Mouse (Mus musculus) kidney, adult 11 months (tissue): ENCODE measurements around the gene Stag1.

Experiments used
- DNase-seq: peaks from one replicate; pipeline ENCODE4 v3.0.0; 2022

Stag1 gene

DNA sequence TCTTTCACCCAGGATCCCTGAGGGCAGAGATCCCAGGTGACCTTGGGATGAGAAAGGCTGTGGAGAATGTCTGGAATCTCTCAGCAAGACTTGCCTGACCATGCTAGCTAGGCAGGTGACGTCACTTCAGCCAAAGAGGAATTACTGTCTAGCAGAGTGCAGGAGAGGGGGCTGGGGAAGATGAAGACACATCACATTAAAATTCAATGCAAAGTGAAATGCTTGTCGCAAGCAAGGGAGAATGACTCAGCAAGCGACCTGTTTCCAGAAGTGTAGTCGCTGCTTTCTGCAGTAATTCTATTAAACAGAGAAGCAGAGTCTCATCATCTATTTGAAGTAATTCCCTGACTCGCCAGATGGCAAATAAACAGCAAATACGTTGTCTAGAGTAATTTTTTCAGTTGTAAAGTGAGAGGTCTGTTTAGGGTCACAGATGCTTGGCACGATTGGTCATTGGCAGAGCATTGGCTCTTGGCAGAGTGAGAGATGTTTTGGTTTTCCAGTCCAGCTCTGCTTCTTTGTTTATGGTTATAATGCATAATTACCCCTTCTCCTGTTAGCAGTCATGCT, 8.5 kb downstream of the Stag1 start:
- peak; percentile 20 for DNase-seq

DNA sequence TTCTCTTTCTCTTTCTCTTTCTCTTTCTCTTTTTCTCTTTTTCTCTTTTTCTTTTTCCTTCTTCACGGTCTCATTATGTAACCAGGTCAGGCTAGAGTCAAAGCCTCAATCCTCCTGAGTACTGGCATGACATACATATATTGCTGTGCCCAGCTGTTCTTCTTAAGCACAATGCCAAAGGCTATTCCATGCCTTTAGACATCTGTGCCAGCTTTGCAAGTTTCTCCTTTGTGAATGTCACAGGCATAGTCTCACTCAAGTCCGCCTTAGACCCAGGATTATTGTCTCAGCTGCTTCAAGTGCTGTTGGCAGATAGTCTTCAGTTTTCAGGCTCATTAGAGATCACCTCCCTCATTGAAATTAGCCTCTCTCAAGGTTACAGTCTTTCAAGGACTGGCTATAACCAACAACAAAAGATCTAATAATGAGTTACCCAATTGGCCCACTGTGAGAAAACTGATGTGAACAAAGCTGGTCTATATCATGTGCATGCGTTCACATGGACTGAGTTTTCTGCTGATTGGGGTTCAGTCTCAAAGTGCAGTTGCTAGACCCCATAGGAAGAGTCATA, 16.0 kb downstream of the Stag1 start:
- DNase-seq: no peak

DNA sequence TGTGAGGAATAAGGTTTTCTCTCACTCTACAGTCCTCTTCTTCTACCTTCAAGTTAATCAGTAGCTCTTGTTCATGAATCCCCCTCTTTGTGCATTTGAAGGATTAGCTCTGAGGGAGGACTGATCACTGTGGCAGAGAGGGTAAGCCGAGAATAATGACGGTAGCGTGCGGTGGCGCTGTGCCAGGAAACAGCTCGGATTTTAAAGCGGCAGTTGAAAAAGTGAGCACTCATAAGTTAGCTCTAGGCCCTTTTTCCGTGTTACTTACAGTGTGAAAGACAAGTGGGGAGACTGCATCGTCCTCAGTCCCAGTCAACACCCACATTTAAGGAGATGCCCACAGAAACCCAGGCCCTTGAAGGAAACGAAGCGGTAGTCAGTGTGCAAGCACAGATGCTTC, 19.3 kb downstream of the Stag1 start:
- DNase-seq: peak; percentile 13

DNA sequence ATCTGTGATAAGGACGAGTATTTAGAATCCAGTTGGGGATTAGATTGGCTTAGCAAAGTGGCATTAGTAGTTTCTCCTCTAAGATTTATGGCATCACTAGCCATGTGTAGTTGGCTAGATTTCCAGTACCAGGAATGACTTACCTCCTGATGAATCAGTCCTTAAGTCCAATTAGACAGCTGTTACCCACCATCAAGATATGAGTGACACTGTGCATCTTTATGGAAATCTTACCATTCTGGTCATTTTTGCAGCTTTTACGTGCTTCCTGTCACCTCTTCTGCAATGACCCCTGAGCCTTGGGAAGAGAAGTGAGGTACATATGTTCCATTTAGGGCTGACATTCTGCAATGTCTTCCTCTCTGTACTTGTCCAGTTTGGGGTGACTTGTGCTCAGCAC, 28.7 kb downstream of the Stag1 start:
- DNase-seq: no peak

DNA sequence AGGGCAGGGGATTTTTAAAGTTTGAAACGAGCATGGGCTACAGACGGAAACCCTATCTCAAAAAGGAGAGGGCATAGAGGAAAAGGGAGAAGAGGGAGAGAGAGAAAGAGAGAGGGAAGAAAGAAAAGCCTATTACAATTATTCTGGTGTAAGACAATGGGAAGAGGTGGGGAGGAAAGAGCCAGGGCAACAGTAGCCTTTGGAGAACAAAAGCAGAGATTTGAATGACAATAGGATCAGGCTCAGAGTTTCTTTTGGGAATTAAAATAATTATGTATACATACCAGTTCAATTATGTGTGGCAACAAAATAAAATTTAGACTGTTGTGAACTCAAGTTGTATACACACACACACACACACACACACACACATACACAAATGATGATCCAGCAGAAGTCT, 43.2 kb downstream of the Stag1 start:
- no peak for DNase-seq

DNA sequence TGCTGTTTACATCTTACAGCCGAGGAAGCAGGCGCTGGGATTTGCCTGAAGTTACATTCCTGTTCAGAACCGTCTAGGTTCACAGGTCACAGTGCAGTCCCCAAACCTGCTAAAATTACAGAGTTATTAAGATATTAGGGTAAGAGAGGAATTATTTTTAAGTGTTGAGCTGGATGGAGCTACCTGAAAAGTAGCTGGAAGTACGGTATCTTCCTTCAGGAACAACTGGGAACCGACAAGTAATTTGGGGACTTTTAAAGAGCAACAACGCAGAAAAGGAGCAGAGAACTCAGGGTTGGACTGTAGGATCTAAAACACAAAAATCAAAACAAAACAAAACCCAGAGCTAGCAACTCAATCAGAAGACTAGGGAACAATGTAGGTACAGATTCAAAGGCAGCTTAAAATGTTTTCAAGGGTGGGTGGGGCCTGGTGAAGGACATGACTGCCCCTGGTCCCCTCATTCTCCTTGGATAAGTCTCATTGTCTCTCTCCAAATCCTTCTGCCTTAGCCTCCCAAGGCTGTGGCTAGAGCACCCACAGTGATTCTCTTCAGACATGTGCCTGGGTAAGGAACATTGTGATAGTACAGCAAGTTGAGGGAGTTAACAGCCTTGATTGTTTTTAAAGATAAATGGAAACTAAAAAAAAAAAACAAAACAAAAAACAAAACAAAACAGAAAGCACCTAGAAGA, 43.9 kb downstream of the Stag1 start:
- DNase-seq: no peak

DNA sequence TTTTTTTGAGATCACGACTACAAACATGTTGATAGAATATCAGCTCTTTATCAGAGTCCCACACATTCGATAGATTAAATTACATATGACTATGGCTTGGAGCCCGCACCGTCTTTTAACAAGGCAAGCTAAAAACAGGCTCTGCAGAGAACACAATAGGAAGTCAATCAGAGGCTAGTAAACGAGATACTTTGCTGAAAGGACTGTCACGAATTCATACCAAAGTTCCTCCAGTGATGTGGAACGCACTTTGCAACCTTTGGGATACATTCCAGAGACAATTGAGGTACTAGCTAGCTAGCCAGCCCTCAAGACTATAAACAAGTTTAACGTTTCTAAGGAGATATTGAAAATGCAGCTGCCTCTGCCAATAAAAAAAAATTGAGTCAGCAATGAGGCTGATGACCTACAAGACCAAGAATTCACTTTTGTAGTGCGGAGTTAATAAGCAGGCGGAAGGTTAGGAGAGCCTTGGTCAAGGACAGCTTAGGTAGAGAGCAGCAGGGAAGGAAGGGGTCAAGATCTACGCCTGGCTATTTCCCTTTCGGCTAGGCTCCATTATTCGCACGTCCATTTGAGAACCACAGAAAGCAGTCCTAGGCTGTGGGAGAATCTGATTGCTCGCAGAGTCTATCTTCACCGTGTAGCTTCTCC, 44.7 kb downstream of the Stag1 start:
- DNase-seq: peak; percentile 79

DNA sequence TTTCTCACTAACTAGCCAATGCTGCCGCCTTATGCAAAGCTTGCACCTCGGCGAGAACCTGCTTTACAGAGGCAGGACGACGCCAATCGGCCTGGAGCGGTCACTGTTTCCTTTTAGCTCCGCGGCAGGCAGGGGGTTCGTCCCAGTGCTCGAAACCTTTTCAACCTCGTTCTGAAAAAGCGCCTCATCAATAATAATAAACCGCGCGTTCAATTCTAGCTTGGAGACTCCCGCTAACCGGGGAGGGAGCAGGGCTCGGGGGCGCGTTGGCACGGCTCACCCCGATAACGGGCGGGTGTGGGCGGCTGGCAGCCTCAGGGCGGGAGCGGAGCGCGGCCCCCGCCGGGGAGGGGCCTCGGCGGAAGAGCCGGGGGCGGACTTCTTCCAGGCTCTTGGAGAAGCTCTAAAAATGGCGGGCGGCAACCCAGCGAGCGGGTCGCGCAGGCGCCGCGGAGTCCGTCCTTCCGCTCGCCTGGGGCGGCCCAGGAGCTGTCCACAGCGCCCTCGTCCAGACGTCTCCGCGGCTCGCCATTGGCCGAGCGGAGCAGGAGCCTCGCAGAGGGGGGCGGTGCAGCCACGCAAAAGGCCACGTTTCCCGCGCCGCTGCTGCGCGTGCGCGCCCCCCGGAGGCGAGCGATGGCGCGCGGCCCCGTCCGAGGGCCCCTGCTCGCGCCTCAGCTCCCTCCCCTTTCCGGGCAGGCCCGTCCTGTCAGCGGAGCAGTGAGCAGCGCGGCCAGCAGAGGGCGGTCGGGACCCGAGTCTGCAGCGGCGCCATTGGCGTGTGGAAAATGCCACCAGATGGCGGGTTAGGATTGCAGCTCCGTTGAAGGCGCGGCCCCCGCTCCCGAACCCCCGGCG, 45.5 kb downstream of the Stag1 start:
- peak; percentile 99 for DNase-seq

DNA sequence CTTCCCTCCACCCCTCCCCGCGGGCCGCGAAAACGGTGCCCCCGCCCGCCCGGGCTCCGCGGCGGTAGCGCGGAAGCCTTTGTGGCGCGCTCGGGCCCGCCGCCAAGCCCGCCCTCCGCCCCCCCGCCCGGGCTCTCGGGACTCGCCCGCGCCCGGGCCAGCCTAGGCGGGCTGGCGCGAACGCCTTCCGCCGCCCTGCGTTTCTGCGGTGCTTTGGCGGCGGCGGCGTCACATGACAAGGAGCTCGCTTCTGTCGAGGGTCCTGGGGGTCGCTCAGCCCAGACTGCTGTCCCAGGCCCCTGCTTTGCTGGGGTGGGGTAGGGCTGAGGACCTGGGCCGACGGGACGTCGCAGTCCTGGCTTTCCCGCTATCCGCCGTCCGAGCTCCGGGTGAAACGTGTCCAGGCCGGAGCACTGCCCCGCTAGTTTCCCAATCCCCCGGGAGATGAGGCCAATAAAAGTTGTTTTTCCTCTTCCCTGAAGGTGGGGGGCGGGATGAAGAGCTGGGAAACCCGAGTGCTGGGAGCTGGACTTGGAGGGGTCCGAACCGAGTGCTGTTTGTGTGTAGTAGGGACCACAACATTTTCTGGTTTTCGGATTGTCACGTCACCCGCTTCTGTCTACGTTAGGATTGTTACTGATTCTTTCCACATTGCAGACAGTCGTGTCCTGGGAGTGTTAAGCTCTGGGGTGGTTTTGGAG, 46.6 kb downstream of the Stag1 start:
- DNase-seq: peak; percentile 59

DNA sequence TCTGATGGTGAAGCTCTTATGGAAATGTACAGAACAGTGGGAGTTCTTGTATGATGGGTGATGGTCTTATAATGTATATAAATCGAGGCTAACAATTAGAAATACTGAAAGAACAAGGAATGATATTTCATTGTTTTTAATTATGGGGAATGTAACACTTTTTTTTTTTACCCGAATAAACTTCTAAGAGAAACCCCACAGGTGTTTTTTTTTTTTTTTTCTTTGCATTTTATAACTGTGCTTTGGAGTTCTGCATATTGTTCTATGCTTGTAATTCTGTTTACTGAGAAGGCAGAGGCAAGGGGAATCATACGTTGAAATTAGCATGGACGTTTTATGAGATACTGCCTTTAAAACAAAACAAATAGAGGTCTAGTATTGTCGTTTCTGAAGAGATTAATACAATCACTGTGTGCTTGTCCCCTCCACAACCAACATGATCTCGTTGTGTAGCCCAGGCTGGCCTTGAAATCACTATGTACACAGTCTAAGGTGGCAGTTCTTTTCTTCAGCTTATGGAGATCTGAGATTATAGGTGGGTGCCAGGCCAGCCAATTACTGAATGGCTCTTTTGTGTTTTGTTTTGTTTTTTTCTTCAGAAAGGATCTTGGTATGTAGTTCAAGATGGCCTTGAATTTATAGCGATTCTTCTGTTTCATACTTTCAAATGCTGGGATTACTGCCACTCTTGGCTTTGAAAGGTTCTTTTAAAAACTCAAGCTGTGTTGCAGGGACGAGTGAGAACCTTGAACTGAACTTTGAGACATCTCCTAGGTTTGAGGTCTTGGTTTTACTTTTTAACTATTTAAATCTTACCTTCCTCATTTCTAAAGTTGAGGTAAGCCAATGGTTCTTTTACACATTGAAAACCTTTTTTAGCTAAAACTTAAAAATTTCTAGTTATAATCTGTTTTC, 47.7 kb downstream of the Stag1 start:
- no peak for DNase-seq

DNA sequence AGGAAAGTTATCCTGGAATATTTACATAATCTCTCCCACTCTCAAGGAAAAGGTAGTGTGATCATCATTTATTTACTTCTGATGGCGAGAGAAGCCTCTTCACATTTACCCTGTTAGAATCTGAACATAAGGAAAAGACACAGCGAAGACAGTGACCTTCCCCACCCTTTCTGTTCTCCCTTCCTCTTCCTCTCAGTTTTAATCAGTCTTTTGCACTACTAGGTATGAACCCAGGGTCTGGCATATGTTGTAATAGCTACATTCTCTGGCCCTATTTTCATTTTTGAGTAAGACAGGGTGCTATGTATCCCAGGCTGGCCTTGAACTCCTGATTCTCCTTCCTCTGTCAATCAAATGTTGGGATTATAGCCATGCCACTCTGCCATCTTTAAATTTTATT, 48.7 kb downstream of the Stag1 start:
- no peak for DNase-seq

DNA sequence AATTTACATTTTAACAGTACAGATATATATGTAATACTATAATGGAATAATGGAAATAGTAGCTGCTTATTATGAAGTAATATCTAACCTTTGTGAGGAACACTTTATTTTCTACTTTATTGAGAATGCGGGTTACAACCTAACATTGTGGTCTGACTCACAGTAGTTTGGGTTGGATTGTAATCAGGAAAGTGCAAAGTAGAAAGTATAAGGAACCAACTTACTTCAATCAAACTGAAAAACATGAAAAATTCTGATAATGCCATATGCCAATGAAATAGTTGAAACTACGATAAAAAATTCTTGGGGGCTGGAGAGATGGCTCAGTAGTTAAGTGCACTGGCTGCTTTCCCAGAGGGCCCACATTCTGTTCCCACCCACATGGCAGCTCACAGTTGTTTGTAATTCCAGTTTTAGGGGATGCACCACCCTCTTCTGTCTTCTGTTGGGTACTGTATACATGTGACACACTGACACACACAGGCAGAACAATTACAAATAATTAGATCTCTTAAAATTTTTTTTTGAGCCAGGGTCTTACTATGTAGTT, 50.3 kb downstream of the Stag1 start:
- DNase-seq: no peak

DNA sequence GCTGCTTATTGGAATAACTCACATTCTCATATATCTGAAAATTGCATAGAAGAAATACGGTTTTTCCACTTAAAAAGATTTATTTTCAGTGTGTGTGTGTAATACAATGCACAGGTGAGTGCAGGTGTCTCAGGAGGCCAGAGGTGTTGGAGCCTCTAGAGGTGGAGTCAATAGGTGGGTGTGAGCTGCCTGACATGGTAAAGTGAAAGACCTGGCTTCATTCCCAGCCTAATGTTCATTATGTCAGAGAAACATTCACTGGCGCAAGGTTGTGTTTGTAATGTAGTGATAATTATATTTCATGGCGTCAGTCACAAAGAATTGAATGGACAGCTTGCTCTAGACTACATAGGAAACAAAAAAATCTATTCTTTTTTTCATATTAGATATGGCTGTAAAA, 56.5 kb downstream of the Stag1 start:
- DNase-seq: no peak

DNA sequence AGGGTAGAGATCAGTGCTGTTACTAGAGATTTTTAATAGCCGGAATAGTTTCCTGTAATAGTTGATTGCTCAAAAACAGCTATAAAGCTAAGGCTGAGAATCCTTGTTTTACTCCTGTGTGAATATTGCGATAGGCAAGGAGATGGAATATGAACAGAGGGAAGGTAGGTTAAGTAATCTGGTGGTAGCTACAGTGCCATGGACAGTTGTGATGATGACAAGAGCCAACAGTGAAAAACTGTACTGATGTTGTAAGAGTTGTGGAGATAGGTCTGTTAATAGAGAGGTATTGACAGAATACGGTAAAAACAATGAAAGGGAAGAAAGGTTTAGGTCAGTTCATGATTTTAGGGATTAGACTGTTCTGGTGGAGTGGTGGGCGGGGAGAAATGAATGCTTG, 58.5 kb downstream of the Stag1 start:
- no peak for DNase-seq

DNA sequence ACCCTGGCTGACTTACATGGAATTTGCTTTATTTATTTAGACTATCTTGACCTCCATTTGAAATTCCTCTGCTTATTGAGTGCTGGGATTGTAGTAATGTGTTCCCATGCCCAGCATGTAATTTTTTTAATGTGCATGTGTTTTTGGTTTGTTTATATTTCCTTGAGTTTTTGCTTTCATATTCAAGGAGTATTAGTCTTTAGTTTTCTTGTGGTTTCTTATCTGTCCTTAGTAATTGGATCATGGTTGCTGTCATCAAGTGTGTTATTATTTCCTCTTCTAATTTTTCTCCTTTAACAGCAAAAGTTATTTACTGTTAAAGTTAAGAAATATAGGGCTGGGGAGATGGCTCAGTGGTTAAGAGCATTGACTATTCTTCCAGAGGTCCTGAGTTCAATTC, 63.0 kb downstream of the Stag1 start:
- DNase-seq: no peak

DNA sequence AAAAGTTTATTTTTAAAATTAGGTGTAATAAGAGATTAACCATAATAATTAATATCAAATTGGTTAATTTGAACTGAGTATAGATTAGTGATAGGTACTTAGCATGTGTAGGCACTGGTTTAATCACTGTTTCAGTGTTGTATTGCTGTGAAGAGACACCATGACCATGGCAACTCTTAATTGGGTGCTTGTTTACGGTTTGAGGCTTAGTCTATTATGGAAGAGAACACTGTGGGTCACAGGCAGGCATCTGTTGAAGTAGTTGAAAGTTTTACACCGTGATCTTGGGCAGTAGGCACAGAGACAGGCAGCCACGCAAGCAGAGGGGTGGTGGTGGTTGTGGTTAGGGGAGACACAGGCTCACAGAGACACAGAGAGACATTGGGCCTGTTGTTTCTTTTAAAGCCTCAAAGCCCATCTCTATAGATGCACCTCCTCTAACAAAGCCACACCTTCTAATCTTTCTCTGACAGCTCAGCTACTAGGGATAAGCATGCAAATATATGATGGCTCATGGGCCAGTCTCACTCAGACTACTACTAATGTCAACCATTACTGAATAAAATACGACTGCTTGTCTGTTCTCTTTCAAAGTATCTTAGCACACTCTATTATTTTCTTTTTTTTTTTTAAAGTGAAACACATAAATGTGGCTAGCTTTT, 66.0 kb downstream of the Stag1 start:
- no peak for DNase-seq

DNA sequence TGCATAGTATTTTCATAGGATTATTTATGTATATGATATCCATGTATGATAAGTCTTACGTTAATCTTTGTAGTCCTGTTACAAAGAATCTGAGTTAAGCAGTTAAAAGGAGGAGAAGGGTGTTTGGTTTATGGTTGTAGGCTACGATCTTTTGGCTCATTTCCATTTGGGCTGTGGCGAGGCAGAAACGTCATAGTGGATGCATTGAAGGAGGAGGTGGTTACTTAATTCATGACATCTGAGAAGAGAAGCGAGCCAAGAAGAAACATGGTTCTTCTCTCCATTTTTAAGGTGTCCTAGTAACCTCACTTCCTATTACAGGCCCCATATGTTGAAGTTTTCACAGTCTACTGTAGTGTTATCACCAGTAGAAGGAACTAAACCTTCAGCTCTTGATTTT, 72.6 kb downstream of the Stag1 start:
- no peak for DNase-seq

DNA sequence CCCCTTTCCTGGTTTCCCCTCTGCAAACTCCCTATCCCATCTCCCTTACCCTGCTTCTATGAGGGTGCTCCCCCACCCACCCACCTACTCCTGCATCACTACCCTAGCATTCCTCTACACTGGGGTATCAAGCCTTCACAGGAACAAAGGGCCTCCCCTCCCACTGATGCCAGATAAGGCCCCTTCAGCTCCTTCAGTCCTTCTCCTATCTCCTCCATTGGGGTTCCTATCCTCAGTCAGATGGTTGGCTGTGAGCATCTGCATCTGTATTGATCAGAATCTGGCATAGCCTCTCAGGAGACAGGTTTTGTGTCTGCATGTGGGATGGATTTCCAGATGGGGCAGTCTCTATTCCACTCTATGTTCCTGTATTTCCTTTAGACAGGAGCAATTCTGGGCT, 81.4 kb downstream of the Stag1 start:
- DNase-seq: no peak

DNA sequence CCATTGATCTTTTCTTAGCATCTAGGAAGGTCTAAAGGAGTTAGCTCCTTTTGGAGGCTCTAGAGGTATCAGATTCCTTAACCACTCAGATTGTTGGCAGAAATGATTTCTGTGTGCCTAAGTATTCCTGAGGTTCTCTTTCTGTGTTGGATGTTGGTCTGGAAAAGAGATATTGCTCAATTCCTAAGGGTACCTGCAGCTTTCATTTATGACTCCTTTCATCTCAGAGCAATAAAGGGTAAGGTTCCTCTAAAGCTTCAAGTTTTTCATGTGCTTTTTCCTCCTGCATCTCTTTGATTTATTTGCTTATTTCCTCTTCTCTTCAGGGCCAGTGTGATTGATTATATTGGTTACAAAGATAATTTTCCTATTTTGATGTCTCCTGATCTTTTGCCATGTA, 84.7 kb downstream of the Stag1 start:
- DNase-seq: no peak

DNA sequence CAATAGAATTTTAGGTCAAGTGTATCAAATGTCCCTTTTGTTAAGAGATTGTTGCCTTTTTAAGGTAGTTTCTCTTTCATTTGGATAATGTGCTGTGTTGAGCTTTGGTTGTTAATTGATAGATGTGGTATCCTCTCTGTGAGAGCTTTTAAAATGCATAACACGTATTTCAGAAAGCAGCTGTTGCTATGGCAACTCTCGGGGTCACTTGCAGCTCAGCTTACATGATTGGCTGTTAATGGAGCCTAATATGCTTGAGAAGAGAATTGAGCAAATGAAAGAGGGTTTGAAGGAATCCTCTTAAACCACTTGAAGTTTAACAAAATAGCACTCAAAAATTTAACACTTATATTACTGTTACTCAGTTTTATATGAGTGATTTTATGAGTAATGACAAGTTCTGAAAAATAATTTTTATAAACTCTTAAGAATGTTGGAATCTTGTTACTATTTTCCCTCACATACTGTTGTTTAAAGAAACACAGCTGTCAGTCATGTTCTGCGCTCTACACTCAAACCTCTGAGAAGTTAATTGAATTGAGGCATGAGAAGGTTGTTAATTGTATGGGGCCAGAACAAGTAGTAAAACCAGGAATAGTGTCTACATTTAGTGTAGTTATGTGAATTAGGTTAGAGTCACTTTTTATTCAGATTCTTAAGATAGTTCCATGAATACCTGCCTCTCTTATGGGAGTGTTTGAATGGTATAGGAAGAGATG, 88.3 kb downstream of the Stag1 start:
- DNase-seq: no peak
